Mouse (Mus musculus): ENCODE measurements around the gene Orc1. TPM values are rescaled to one million over a fixed set of nuclear protein-coding genes. Genes with fewer than 3 reads are reported as not detected.

Gene Orc1
- total RNA-seq (2023): 1 to 10 TPM; 5.7 to 8.0 TPM

DNA sequence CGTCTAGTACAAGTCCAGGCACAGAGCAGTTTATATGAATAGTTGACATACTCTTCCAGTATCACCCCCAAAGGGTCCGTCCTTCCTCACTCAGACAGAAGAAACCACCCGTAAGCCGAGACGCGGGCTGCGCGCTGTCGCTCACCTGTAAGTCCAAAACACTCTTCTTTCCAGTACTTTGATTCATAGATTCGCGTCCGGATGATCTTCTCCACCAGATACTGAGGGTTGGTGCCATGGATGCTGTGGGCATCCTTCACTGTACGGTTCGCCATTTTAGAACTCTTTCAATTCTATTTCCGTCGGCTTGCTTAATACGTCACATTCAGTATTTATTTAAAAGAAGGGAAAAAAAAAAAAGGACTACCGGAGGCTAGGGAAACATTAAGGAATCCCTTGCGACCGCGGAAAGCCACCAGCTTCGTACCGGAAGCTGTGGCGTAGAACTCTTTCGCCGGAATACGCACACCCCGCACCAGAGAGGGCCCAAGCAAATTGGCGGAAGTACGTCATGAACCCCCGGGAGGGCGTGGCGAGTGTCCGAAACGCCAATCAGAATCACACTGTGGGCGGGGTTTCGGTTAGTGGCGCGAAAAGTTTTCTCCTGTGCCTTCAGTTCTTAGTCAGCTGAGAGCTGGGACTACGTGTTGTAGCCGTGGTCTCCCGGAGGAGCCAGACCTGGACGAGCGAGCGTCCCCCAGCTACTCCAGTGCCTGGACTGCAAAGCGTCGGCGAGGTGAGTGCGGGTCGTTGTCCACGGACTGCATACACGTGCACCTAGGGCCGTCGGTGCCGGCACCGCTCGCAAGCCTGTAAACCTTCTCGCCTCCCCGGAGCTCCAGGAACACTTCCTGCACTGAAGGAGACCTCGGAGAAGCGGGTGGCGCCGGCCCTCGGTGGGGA lies at the start of gene Orc1, which contains the start of gene Prpf38a:
Gene Orc1, plus strand, starts transcription at position 584 of the 903 bp plus-strand sequence.
Gene Prpf38a, minus strand, starts transcription at position 497 of the 903 bp plus-strand sequence.

DNA sequence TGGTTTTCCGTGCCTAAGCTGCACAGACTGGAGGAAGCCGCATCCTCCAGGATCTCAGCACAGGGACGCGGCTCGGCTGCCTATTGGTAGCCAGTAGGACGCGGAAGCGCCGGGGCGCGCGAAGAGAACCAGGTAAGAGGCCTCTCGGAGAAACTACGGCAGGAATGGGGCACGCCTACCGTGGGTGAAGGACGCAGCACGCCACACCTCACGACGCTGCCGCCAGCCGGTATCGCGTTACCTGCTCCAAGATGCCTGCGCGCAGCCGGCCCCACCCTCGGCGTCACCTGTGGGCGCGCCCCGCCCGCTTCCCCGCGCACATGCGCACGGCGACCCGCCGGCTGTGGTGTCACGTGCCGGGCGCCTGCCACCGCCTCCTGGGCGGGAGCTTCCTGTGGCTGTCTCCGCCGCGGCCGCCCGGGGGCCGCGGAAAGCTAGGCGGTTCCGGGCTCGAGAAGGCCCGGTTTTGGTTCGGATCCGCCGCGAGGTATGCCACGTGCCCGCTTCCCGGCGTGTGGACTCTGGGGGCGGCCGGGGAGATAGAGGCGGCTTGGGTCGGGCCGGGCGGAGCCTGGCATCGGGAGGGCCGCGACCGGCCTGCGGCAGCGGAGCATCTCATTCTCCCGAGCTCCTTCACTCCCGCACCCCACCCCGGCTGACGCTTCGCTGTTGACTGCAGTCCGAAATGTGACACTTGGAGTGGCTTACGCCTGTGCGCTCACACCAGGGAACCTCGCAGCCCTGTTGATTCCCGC lies 40.5 kb downstream of the Orc1 start, which contains the start of gene Cc2d1b:
Gene Cc2d1b, plus strand, starts transcription at position 354 of the 755 bp plus-strand sequence.

Other genes with a start within 250 kb of the Orc1 start
- not detected for gene Shisal2a, start 196.1 kb upstream of the Orc1 start, total RNA-seq (2023)
- under 1 TPM in 1 of 2 experiments, not detected in 1; 0.62 TPM for gene Gpx7, start 172.5 kb upstream of the Orc1 start, total RNA-seq (2023)
- gene Tut4, start 120.0 kb upstream of the Orc1 start, total RNA-seq (2023): 10 to 100 TPM; 42.2 to 42.6 TPM
- 10 to 100 TPM; 24.5 to 29.2 TPM for gene Prpf38a, start 87 bp upstream of the Orc1 start, total RNA-seq (2023)
- 10 to 100 TPM; 39.7 to 40.9 TPM for gene Cc2d1b, start 40.5 kb downstream of the Orc1 start, total RNA-seq (2023)
- not detected for gene 3110021N24Rik, start 140.2 kb downstream of the Orc1 start, total RNA-seq (2023)
- gene Zfyve9, start 201.4 kb downstream of the Orc1 start, total RNA-seq (2023): 10 to 100 TPM in 1 of 2 experiments, 1 to 10 TPM in 1; 8.1 to 10.5 TPM